Mouse (Mus musculus) C2C12 (cell line): Measurements from ENCODE around the gene Sike1.

Source experiments
- CEBPB ChIP-seq: IDR thresholded peaks from one replicate; pipeline ENCODE4 v1.6.1; 2011; ENCODE audit warnings: low read depth, mild to moderate bottlenecking, control low read depth, moderate library complexity
- CTCF ChIP-seq: IDR thresholded peaks from one replicate; pipeline ENCODE4 v1.5.1; 2011; ENCODE audit not compliant: control insufficient read depth, insufficient read depth, insufficient read length
- FOSL1 ChIP-seq: IDR thresholded peaks from one replicate; pipeline ENCODE4 v1.8.0; 2011; ENCODE audit warnings: mild to moderate bottlenecking, low read length; ENCODE audit not compliant: poor library complexity, insufficient read depth, severe bottlenecking
- MAX ChIP-seq: IDR thresholded peaks from one replicate; pipeline ENCODE4 v1.6.1; 2011; ENCODE audit warnings: mild to moderate bottlenecking, control low read depth
- MYOD1 ChIP-seq: IDR thresholded peaks from one replicate; pipeline ENCODE4 v1.6.1; 2011; ENCODE audit warnings: low read depth; ENCODE audit not compliant: control insufficient read depth, insufficient read length
- MYOG ChIP-seq: IDR thresholded peaks from one replicate; pipeline ENCODE4 v1.6.1; 2011; ENCODE audit not compliant: control insufficient read depth, insufficient read length; ENCODE audit errors: extremely low read depth
- USF1 ChIP-seq: IDR thresholded peaks from one replicate; pipeline ENCODE4 v1.6.1; 2011; ENCODE audit warnings: low read depth, mild to moderate bottlenecking, control low read depth, moderate library complexity

DNA sequence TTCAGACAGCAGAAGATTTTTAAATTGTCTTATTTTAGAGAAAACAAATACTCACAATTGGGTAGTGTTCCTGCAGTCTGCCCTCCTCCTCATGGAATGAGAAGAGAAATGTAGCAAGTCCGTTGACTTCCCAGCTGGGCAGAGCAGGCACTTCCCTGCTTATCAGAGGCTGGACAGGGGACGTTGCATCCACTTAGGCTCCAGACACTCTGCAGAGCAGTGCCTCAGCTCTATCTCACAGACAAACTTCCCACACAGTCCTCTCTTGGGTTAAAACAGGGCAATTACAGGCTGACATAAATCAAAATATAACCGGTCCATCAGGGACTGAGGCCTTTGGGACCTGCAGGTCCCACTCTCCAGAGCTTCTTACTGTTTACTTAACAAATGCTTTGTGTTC is 31.5 kb upstream of the Sike1 start, which contains the start of gene Nr1h5:
- TF ChIP-seq CTCF (no peak), USF1 (no peak), MAX (no peak), MYOD1 (no peak), CEBPB (no peak), MYOG (no peak), FOSL1 (no peak)
